Mouse (Mus musculus): ENCODE results near the gene Smim20.

DNA sequence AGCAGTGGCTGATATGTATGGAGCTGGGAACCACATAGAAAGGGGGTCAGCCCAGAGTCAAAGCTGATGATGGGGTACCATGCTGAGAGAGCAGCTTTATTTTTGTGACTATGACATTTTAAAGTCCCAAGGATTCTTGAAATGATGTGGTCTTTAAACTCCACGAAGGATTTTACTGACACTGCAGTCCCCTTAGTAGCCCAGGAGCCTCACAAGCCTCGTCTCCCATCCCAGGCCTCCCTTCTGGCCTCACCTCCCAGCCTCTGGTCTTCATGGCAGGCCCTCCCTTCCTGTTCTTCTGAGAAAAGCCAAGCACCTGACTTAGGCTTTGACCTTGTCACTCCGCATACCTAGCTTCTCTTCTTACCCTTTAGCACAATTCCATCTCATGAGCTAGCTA, 57.4 kb downstream of the Smim20 start:
- TF ChIP-seq CTCF (IDR thresholded peaks at IDR 0.05; ENCODE audit: borderline replicate concordance, extremely low read depth, insufficient read depth, insufficient read length) (no peak), POLR2A (IDR thresholded peaks at IDR 0.05; ENCODE audit: borderline replicate concordance, extremely low read depth, insufficient read depth, insufficient read length, poor library complexity, severe bottlenecking) (no peak)
